Mouse (Mus musculus) kidney, adult 9 months (tissue): ENCODE measurements around the gene Rack1.

Experiments
- DNase-seq: peaks from one replicate; pipeline ENCODE4 v3.0.0; 2022

Rack1 gene

DNA sequence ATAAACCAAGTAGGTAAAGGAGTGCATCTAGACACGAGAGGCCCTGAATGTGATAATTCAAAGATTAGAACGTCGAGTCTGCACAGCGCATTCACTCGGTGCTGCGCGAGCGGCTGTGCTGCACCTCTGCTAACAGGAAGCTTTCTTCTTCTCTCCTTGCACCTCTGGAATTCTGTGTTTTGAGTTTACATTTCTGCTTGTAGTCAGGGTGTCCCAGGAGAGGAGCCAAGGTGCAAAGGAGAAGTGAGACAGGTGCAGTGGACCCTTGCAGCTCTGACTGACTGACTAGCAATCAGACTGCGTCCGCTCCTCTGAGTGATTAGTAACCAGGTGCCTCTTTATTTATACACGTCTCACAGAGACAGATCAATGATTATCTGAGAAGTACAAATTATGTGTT is 43.1 kb downstream of the Rack1 start:
- DNase-seq = peak; percentile 93

GRCm38 (mm10) chr11:48844309-48844708 is 44.2 kb downstream of the Rack1 start:
- peak; percentile 86 for DNase-seq

DNA sequence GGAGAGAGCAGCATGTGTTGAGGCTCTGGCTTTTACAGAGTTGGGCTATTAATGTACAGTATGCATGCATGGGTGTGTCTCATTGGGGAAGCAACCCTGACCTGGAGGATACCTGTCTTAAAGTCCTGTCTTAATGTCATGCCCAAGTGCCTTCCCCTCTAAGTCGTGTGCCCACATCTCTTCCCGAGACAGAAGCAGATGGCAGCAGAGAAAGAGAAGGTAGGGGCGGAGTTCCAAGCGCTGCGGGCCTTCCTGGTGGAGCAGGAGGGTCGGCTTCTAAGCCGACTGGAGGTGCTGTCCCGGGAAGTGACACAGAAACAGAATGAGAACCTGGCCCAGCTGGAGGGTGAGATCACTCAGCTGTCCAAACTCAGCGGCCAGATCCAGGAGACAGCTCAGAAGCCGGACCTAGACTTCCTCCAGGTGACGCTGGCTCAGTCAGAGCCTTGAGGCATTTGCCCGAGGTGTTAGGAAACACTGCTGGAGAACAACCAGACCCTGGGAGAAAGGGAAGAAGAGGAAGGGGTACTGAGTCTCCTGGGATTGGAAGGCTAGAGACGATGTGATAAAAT is 45.2 kb downstream of the Rack1 start:
- DNase-seq = peak; percentile 42

DNA sequence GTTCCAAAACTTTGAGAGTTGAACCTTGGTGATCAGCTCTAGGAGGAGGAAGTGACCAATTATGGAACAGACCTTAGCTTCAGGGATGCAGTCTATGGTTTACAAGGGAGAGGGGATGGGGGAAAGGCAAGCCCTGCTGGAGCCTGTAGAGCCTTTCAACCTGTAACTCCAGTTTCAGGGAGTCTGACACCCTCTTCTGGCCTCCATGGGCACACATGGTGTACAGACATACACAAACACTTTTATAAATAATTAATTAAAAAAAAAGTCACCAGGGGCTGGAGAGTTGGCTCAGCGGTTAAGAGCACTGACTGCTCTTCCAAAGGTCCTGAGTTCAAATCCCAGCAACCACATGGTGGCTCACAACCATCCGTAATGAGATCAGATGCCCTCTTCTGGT is 46.2 kb downstream of the Rack1 start:
- peak; percentile 40 for DNase-seq

DNA sequence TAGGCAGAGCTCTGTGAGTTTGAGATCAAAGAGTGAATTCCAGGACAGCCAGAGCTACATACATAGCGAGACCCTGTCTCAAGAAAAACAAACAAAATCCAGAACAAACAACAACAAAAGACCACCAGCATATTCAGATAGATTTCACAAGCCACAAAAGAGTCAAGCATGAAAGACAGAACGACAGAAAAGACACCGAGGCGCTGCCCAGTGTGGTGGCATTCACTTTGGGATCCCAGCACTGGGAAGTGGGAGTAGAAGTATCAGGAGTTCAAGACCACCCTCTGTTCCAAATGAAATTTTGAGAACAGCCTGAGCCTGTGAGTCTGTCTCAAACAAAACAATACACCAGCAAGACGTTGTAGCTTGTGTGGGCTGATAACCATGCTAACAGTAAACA is 46.7 kb downstream of the Rack1 start:
- DNase-seq = no peak

GRCm38 (mm10) chr11:48850240-48850639 is 50.1 kb downstream of the Rack1 start:
- no peak for DNase-seq

DNA sequence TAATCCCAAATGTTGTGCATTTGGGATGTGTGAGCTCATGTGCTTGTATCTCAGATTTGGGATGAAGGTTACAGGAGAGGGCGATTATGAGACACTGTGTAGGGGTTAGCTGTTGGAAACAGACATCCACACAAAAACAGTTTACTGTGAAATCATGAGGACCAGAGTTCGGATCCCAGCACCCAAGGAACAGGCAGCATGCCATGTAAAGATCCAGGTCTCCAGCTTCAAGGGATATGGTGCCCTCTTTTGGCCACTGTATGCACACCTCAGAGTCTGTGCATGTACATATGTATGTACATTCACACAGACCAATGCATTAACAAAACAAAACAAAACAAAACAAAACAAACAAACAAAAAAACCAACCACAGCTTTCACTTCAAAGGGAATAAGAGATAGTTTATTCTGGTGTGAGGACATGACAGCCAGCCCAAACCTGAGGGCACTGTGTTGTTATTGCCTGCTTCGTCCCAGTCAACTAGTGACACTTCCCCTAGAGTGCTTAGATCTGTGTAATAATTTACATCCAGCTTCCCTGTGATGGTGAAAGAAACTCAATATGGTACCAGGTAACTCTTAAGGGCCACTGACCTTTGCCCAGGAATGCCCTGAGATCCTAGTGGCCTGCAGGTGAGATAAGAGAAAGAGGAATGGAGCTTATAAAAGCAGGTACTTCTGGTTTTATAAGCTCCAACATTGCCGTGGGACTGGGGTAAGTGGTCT is 51.3 kb downstream of the Rack1 start:
- DNase-seq = peak; percentile 59

DNA sequence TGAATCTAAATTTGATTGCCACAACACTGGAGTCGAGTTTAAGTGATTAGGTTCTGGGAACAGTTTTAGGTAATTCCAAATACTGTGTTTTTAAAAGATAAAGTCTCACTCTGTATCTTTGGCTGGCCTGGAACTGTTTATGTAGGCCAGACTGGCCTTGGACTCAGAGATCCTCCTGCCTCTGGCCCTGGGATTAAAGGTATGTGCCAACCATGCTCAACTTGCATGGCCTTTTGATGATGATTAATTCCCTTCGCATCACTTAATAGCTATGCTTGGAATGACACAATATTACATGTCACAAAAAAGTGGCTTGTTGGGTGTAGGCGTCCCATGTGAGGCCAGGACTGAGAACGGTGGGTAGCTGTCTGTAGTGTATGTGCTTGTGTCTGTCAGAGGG is 52.1 kb downstream of the Rack1 start:
- DNase-seq = peak; percentile 28

DNA sequence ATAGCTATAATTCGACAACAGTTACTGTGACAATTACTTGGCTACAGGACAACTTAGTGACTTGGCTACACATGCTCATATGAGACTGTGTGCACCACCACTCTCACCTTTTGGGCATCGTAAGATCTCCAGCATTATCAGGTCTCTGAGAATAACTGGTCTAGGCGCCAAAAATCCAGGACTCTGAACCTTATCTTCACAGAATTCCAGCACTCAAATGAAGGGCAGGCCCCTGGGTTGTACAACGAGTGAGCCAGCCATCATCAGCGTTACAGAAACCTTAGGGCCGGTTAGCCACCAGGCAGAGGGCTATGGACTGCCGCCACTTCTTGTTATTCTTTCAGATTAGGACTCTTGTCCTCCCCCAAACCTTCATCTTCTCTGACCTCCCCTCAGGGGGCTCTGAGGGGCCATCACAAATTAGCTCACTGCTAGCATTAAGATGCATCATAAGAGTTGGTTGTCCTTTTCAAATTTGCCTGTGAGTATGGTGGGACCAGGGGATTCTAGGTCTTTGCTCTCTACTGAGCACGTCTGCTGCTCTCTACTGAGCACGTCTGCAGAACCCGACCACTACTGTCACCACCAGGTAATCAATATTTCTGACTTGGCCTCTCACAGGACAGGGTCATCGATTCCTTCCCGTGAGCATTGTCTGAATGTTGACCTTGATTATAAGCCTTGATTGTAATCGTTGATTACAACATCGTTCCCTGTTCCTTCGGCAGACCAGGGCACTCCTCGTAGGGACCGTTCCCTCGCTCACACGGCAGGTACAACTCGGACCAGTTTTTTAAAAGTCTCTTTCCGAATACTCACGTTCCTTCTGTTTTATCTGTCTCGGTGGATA is 52.7 kb downstream of the Rack1 start:
- peak; percentile 38 for DNase-seq

DNA sequence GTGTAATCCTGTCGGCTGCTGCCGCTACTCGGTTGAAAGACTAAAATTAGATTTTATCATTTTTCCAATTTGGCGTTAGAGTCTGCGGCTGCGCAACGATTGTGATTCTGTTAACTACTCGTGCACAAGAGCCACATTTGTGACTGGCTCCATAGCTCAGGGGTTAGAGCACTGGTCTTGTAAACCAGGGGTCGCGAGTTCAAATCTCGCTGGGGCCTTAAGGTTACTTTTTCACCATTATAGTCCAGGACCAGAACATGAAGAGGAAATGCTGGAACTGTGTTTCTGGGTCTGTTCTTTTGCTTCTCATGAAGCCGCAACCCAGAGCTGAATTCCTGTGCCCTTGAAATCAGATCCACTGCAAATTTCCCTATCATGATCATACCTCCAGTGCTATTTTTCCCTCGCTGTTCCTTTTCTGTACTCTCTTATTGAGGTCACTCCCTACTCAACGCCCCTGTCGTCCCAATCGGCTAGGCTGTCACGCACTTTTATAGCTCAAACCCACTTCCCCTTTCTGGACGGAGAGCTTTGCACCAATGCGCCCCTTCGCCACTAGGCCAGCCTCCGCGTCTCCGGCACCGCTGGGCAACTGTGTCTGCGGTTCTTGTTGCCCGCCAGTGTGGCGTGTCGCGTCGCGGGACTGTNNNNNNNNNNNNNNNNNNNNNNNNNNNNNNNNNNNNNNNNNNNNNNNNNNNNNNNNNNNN is 53.5 kb downstream of the Rack1 start:
- peak; percentile 91 for DNase-seq
